Mouse (Mus musculus): ENCODE results near the gene Gm20388.

Gene Gm20388

GRCm38 (mm10) chr8:120895009-120895408 is 984.4 kb downstream of the Gm20388 start:
- DNase-seq (ENCODE audit: extremely low spot score, low spot score) = no peak

- no peak for DNase-seq (ENCODE audit: extremely low spot score, low spot score)
These were observed 985.0 kb downstream of the Gm20388 start for GRCm38 (mm10) chr8:120895600-120895999.

- no peak for DNase-seq (ENCODE audit: extremely low spot score, low spot score)
These were observed 985.6 kb downstream of the Gm20388 start for GRCm38 (mm10) chr8:120896203-120896602.

GRCm38 (mm10) chr8:120898008-120898407 is 987.4 kb downstream of the Gm20388 start:
- DNase-seq (ENCODE audit: extremely low spot score, low spot score) = peak; percentile 74

- DNase-seq (ENCODE audit: extremely low spot score, low spot score) = no peak
These were observed 988.3 kb downstream of the Gm20388 start for GRCm38 (mm10) chr8:120898828-120899407.

GRCm38 (mm10) chr8:120902346-120902745 is 991.7 kb downstream of the Gm20388 start:
- no peak for DNase-seq (ENCODE audit: extremely low spot score, low spot score)

GRCm38 (mm10) chr8:120907671-120908070 is 997.0 kb downstream of the Gm20388 start:
- DNase-seq (ENCODE audit: extremely low spot score, low spot score) = no peak

GRCm38 (mm10) chr8:120910936-120911335 is 1000.3 kb downstream of the Gm20388 start:
- no peak for DNase-seq (ENCODE audit: extremely low spot score, low spot score)

GRCm38 (mm10) chr8:120912463-120912862 is 1001.8 kb downstream of the Gm20388 start:
- no peak for DNase-seq (ENCODE audit: extremely low spot score, low spot score)

- no peak for DNase-seq (ENCODE audit: extremely low spot score, low spot score)
These were observed 1006.3 kb downstream of the Gm20388 start for GRCm38 (mm10) chr8:120916831-120917435.

GRCm38 (mm10) chr8:120920527-120920926 is 1009.9 kb downstream of the Gm20388 start:
- DNase-seq (ENCODE audit: extremely low spot score, low spot score) = no peak

- no peak for DNase-seq (ENCODE audit: extremely low spot score, low spot score)
These were observed 1015.6 kb downstream of the Gm20388 start for GRCm38 (mm10) chr8:120926201-120926600.

- no peak for DNase-seq (ENCODE audit: extremely low spot score, low spot score)
These were observed 1017.4 kb downstream of the Gm20388 start for GRCm38 (mm10) chr8:120928082-120928481.

- DNase-seq (ENCODE audit: extremely low spot score, low spot score) = no peak
These were observed 1024.0 kb downstream of the Gm20388 start for GRCm38 (mm10) chr8:120934596-120934995.

GRCm38 (mm10) chr8:120936685-120937084 is 1026.0 kb downstream of the Gm20388 start:
- DNase-seq (ENCODE audit: extremely low spot score, low spot score) = no peak

- peak; percentile 55 for DNase-seq (ENCODE audit: extremely low spot score, low spot score)
These were observed 1026.8 kb downstream of the Gm20388 start for GRCm38 (mm10) chr8:120937474-120937873.

GRCm38 (mm10) chr8:120940287-120940686 is 1029.6 kb downstream of the Gm20388 start:
- peak; percentile 86 for DNase-seq (ENCODE audit: extremely low spot score, low spot score)

- no peak for DNase-seq (ENCODE audit: extremely low spot score, low spot score)
These were observed 1036.6 kb downstream of the Gm20388 start for GRCm38 (mm10) chr8:120947240-120947639.

- DNase-seq (ENCODE audit: extremely low spot score, low spot score) = no peak
These were observed 1037.5 kb downstream of the Gm20388 start for GRCm38 (mm10) chr8:120948050-120948595.

- DNase-seq (ENCODE audit: extremely low spot score, low spot score) = no peak
These were observed 1038.2 kb downstream of the Gm20388 start for GRCm38 (mm10) chr8:120948620-120949491.

GRCm38 (mm10) chr8:120950674-120951218 is 1040.1 kb downstream of the Gm20388 start:
- no peak for DNase-seq (ENCODE audit: extremely low spot score, low spot score)

GRCm38 (mm10) chr8:120959470-120959891 is 1048.8 kb downstream of the Gm20388 start:
- peak; percentile 48 for DNase-seq (ENCODE audit: extremely low spot score, low spot score)
